Mouse (Mus musculus) CH12.LX (cell line): ENCODE results near the gene Zmynd8. TPM values are rescaled to one million over a fixed set of nuclear protein-coding genes. Genes with fewer than 3 reads are reported as not detected.

Experiments
- DNase-seq: peaks from one replicate; pipeline ENCODE4 v3.0.0-alpha.2; 2013; ENCODE audit errors: extremely low read depth
- H3K27ac ChIP-seq: 2 replicates; pipeline ENCODE4 v1.5.1; 2012; ENCODE audit warnings: low read depth, mild to moderate bottlenecking, control low read depth, moderate library complexity; ENCODE audit not compliant: insufficient read depth
- H3K27me3 ChIP-seq: replicated peaks from 2 replicates; pipeline ENCODE3; 2012; ENCODE audit warnings: inconsistent platforms
- H3K36me3 ChIP-seq, 2 experiments: replicated peaks in 1 of 2; 2 replicates each; pipeline versions ENCODE3 to v1.6.1; 2012; ENCODE audit warnings: inconsistent platforms in 1 of 2, low read length in 1 of 2, mild to moderate bottlenecking in 1 of 2, mixed read lengths in 1 of 2, moderate library complexity in 1 of 2; ENCODE audit not compliant: control insufficient read depth in 1 of 2, insufficient read depth in 1 of 2
- H3K4me1 ChIP-seq, 2 experiments: 2 replicates each; pipeline ENCODE4 v1.6.1; 2012; ENCODE audit warnings: inconsistent platforms in 1 of 2, moderate library complexity in 1 of 2; ENCODE audit not compliant: insufficient read depth in 2 of 2, control insufficient read depth in 1 of 2
- H3K4me2 ChIP-seq: 2 replicates; pipeline ENCODE4 v1.6.1; 2012; ENCODE audit warnings: low read depth, mild to moderate bottlenecking, control low read depth; ENCODE audit not compliant: poor library complexity, insufficient read depth, severe bottlenecking
- H3K4me3 ChIP-seq, 3 experiments: fragments of 150-350 bp in 1 of 3; sonication (generic) in 1 of 3; replicated peaks in 1 of 3; 2 replicates each; pipeline versions ENCODE3 to v1.5.1; 2011 to 2012; ENCODE audit warnings: low read depth in 2 of 3, low read length in 2 of 3, mild to moderate bottlenecking in 2 of 3, moderate library complexity in 2 of 3, control low read depth in 1 of 3, improper control_type of control experiment in 1 of 3, inconsistent platforms in 1 of 3, mixed read lengths in 1 of 3; ENCODE audit not compliant: poor library complexity in 1 of 3
- H3K79me2 ChIP-seq: replicated peaks from 2 replicates; pipeline ENCODE4 v1.6.1; 2012; ENCODE audit warnings: mild to moderate bottlenecking, moderate library complexity; ENCODE audit not compliant: control insufficient read depth, poor library complexity, insufficient read depth, severe bottlenecking; ENCODE audit errors: extremely low read depth
- H3K9ac ChIP-seq: 2 replicates; pipeline ENCODE4 v1.6.1; 2012; ENCODE audit warnings: low read depth, mild to moderate bottlenecking, control low read depth, moderate library complexity; ENCODE audit not compliant: insufficient read depth
- H3K9me3 ChIP-seq: replicated peaks from 2 replicates; pipeline ENCODE3; 2012; ENCODE audit warnings: low read length, inconsistent platforms, mixed read lengths
- CHD1 ChIP-seq: IDR thresholded peaks from 2 replicates; pipeline ENCODE4 v1.6.1; 2012; ENCODE audit warnings: low read depth, low read length, improper control_type of control experiment, inconsistent platforms
- ELF1 ChIP-seq: IDR thresholded peaks from 2 replicates; pipeline ENCODE4 v1.6.1; 2014; ENCODE audit warnings: low read depth, mild to moderate bottlenecking, inconsistent platforms, low read length, improper control_type of control experiment
- ETS1 ChIP-seq: conservative IDR thresholded peaks from 2 replicates; pipeline ENCODE4 v1.6.1; 2012; ENCODE audit warnings: low read depth, mild to moderate bottlenecking, inconsistent platforms, low read length, improper control_type of control experiment, moderate library complexity
- JUN ChIP-seq: IDR thresholded peaks from 2 replicates; pipeline ENCODE4 v1.6.1; 2011; ENCODE audit warnings: low read depth, mild to moderate bottlenecking, low read length, improper control_type of control experiment, moderate library complexity; ENCODE audit not compliant: insufficient read depth
- KAT2A ChIP-seq: IDR thresholded peaks from 2 replicates; pipeline ENCODE4 v1.6.1; 2012; ENCODE audit warnings: low read length, improper control_type of control experiment, inconsistent platforms; ENCODE audit not compliant: insufficient replicate concordance
- MAFK ChIP-seq: IDR thresholded peaks from 2 replicates; pipeline ENCODE4 v1.6.1; 2011; ENCODE audit warnings: low read length, improper control_type of control experiment; ENCODE audit not compliant: insufficient replicate concordance
- MAX ChIP-seq: IDR thresholded peaks from 2 replicates; pipeline ENCODE4 v1.6.1; 2011; ENCODE audit warnings: low read length, improper control_type of control experiment
- MEF2A ChIP-seq: IDR thresholded peaks from 2 replicates; pipeline ENCODE4 v1.6.1; 2014; ENCODE audit warnings: low read depth, mild to moderate bottlenecking, inconsistent platforms, low read length, improper control_type of control experiment, borderline replicate concordance
- MYC ChIP-seq: IDR thresholded peaks from 2 replicates; pipeline ENCODE4 v1.6.1; 2011; ENCODE audit warnings: low read depth, mild to moderate bottlenecking, improper control_type of control experiment, low read length
- NRF1 ChIP-seq: IDR thresholded peaks from 2 replicates; pipeline ENCODE4 v1.6.1; 2014; ENCODE audit warnings: low read depth, mild to moderate bottlenecking, inconsistent platforms, low read length, improper control_type of control experiment, moderate library complexity
- POLR2AphosphoS2 ChIP-seq: IDR thresholded peaks from 2 replicates; pipeline ENCODE4 v1.6.1; 2011; ENCODE audit warnings: low read depth, low read length, improper control_type of control experiment
- RCOR1 ChIP-seq: conservative IDR thresholded peaks from 2 replicates; pipeline ENCODE4 v1.6.1; 2012; ENCODE audit warnings: low read depth, mild to moderate bottlenecking, inconsistent platforms, low read length, improper control_type of control experiment
- SMC3 ChIP-seq: IDR thresholded peaks from 2 replicates; pipeline ENCODE4 v1.6.1; 2011; ENCODE audit warnings: low read depth, low read length, improper control_type of control experiment
- USF1 ChIP-seq: IDR thresholded peaks from 2 replicates; pipeline ENCODE4 v1.6.1; 2014; ENCODE audit warnings: low read depth, mild to moderate bottlenecking, inconsistent platforms, low read length, improper control_type of control experiment
- USF2 ChIP-seq: conservative IDR thresholded peaks from 2 replicates; pipeline ENCODE4 v1.6.1; 2011; ENCODE audit warnings: low read depth, low read length, improper control_type of control experiment
- ZC3H11A ChIP-seq: IDR thresholded peaks from 2 replicates; pipeline ENCODE4 v1.6.1; 2012; ENCODE audit warnings: low read depth, mild to moderate bottlenecking, inconsistent platforms, low read length, improper control_type of control experiment
- ZKSCAN1 ChIP-seq: IDR thresholded peaks from 2 replicates; pipeline ENCODE4 v1.6.1; 2012; ENCODE audit warnings: low read depth, inconsistent platforms, low read length, improper control_type of control experiment, borderline replicate concordance
- ZNF384 ChIP-seq: IDR thresholded peaks from 2 replicates; pipeline ENCODE4 v1.6.1; 2012; ENCODE audit warnings: low read depth, low read length, improper control_type of control experiment, inconsistent platforms
- dilution Hi-C: fragments of 300-500 bp; cut with MboI; formaldehyde crosslinking; loops from 2 replicates; pipeline ENCODE4 v1.14.3; 2020; ENCODE audit warnings: low sequenced_read_pairs; ENCODE audit not compliant: extremely low pct_unique_long_range_greater_than_20kb, extremely low pct_ligation_motif_present
- in situ Hi-C: fragments of 300-500 bp; cut with MboI; formaldehyde crosslinking; loops from 3 replicates; pipeline ENCODE4 v1.14.3; 2019; ENCODE audit warnings: low sequenced_read_pairs, low pct_ligation_motif_present, low pct_unique_long_range_greater_than_20kb, mixed read lengths
- polyA plus RNA-seq: library from polyadenylated mRNA; unstranded; fragments of >175 nt; gene quantifications from 2 replicates; pipeline ENCODE4 v1.2.1, GENCODE M21; 2012; ENCODE audit warnings: low read depth; ENCODE audit not compliant: insufficient read length
- total RNA-seq, 2 experiments: library from RNA; depleted of rRNA; stranded (reverse); fragments of 300-350 nt in 1 of 2; fragments of >200 nt in 1 of 2; gene quantifications; 2 replicates each; pipeline ENCODE4 v1.2.3; 2012 to 2014

Zmynd8 gene
- total and polyA plus RNA-seq, 3 experiments, result 33.6 to 84.5 (median 35.1) TPM

DNA sequence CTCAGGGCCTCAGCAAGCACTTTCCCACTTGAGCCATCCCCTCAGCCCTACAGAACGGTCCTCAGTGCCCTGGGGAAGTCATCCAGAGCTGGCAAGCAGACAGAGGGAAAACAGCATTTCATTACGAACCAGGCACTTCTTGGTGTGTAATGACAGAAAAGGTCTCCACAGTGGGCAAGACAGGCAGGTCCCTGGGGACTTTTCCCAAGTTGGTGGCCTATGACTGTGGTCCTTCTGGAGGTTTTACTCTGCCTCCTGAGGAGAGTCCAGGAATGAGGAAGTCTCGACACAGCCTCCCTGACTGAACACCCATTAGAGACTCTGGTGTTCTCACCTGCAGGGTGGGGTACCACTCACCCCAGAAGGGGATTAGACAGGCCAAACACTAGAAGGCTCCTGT is 25.0 kb downstream of the Zmynd8 start:
- Histone ChIP-seq H3K9me3 (no peaks in the 10 kb centered on the region), H3K4me3 (no peak overlapping the region), H3K4me1 (peaks cover 11 to 74% of the 10 kb centered on the region in 2 experiments), H3K4me2 (no peak overlapping the region), H3K9ac (no peak overlapping the region), H3K27me3 (no peaks in the 10 kb centered on the region), H3K27ac (no peak overlapping the region), H3K79me2 (peaks cover 97% of the 10 kb centered on the region), H3K36me3 (peaks cover 67 to 94% of the 10 kb centered on the region in 2 experiments)
- dilution Hi-C loops (no loop called here), in situ Hi-C loops (no loop called here)
- no peak for DNase-seq
- TF ChIP-seq USF1 (no peak), ELF1 (no peak), ZNF384 (no peak), MAFK (no peak), POLR2AphosphoS2 (no peak), USF2 (no peak), ZC3H11A (no peak), MEF2A (no peak), CHD1 (no peak), JUN (no peak), MYC (no peak), SMC3 (no peak), MAX (no peak), ZKSCAN1 (no peak)

- no peaks in the 10 kb centered on the region for H3K27me3 ChIP-seq
- no peak overlapping the region for H3K27ac ChIP-seq
- in situ Hi-C loops, result no loop called here
- H3K36me3 ChIP-seq, result peaks cover 68 to 96% of the 10 kb centered on the region in 2 experiments
- dilution Hi-C loops, result no loop called here
- peaks cover 11 to 75% of the 10 kb centered on the region in 2 experiments for H3K4me1 ChIP-seq
- no peak overlapping the region for H3K9ac ChIP-seq
- no peaks in the 10 kb centered on the region for H3K9me3 ChIP-seq
- peaks cover 98% of the 10 kb centered on the region for H3K79me2 ChIP-seq
- no peak overlapping the region for H3K4me3 ChIP-seq
- DNase-seq, result no peak
- no peak overlapping the region for H3K4me2 ChIP-seq
- TF ChIP-seq RCOR1 (no peak), MYC (no peak), ZC3H11A (no peak), NRF1 (no peak), MAX (no peak), ELF1 (no peak), KAT2A (no peak), ETS1 (no peak), ZKSCAN1 (no peak)
These were observed 25.6 kb downstream of the Zmynd8 start for GRCm38 (mm10) chr2:165873196-165873595.
